Mouse (Mus musculus): ENCODE data around the gene Gm8693. TPM values are rescaled to one million over a fixed set of nuclear protein-coding genes. Genes with fewer than 3 reads are reported as not detected.
"Not testable (repeated sequence)": the region's sequence is repeated elsewhere in the genome, so short reads cannot be mapped to it uniquely, and the experiment has no call there.

The Gm8693 gene
- not detected in 2 replicates for polyA plus RNA-seq (2014; fragmentation: Nextera tagmentation; extraction: Ambion mirVana)

DNA sequence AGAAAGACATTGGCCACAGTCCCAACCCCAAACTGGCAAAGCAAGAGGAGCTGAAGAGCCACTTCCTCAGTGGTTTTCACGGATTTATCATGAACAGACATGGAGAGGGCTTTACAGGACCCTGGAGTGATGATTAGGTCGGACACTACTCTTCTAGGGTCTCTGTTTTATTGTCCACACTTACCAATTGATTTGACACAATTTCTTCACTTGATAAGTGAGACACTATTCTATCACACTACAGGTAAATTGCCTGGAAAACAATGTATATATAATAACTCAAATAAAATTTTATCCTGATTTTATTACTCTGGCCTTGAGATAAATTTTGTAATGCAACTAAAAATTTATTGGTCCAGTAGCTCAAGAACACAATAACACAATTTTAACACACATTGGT lies at the start of gene Gm8693:
Gene Gm8693, minus strand, starts transcription at position 101 of the 400 bp plus-strand sequence.
- H3K36me3 ChIP-seq (ENCODE audit: control insufficient read depth, insufficient read depth, low read length); H3K4me2 ChIP-seq; ATAC-seq (replicated peaks; ENCODE audit: insufficient number of reproducible peaks, low FRiP score, low TSS enrichment); H3K4me1 ChIP-seq (ENCODE audit: control insufficient read depth, insufficient read depth, low read length); H3K9ac ChIP-seq (ENCODE audit: low read depth, low read length); H3K9me3 ChIP-seq (replicated peaks; ENCODE audit: control insufficient read depth, low read length); H3K27me3 ChIP-seq (ENCODE audit: control insufficient read depth, insufficient read depth, low read length); H3K4me3 ChIP-seq (ENCODE audit: low read depth, low read length); H3K27ac ChIP-seq (ENCODE audit: low read depth, low read length): not testable (repeated sequence)
- WGBS (ENCODE audit: insufficient replicate concordance): no CpG with 5 or more reads among the region's 2 CpGs

DNA sequence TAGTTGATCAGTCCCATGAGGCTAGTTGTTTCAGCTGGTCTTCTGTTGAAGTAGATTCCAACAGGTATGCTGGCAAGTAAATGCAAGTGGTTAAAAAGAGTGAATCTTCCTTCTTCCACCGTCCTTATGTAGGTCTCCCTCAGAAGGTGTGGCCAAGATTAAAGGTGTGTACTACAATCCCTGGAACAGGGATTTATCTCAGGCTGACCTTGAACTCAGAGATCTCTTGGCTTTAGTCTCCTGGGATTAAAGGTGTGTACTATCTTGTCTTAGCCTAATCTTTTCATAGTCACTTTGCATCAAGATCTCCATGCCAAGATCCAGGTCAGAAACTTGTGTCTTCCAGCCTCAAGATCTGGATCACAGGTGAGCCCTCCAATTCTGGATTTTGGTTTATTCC lies 27.5 kb upstream of the Gm8693 start, which contains the start of gene Gm4567:
Gene Gm4567, minus strand, starts transcription at position 101 of the 400 bp plus-strand sequence.
- H3K36me3 ChIP-seq (ENCODE audit: control insufficient read depth, insufficient read depth, low read length); H3K4me2 ChIP-seq; H3K27ac ChIP-seq (ENCODE audit: low read depth, low read length); H3K27me3 ChIP-seq (ENCODE audit: control insufficient read depth, insufficient read depth, low read length); H3K4me3 ChIP-seq (ENCODE audit: low read depth, low read length); H3K9me3 ChIP-seq (replicated peaks; ENCODE audit: control insufficient read depth, low read length); H3K9ac ChIP-seq (ENCODE audit: low read depth, low read length); ATAC-seq (replicated peaks; ENCODE audit: insufficient number of reproducible peaks, low FRiP score, low TSS enrichment); H3K4me1 ChIP-seq (ENCODE audit: control insufficient read depth, insufficient read depth, low read length): not testable (repeated sequence)
- no CpG with 5 or more reads among the region's 1 CpGs for WGBS (ENCODE audit: insufficient replicate concordance)

DNA sequence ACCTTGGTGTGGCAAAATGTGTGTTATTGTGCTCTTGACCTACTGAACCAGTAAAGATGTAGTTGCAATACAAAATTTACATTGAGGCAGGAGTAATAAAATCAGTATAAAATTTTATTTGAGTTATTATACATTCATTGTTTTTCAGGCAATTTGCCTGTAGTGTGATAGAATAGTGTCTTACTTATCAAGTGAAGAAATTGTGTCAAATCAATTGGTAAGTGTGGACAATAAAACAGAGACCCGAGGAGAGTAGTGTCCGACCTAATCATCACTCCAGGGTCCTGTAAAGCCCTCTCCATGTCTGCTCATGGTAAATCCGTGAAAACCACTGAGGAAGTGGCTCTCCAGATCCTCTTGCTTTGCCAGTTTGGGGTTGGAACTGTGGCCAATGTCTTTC lies 34.4 kb downstream of the Gm8693 start, which contains the start of gene Vmn1r155:
Gene Vmn1r155, plus strand, starts transcription at position 301 of the 400 bp plus-strand sequence.
- WGBS (ENCODE audit: insufficient replicate concordance): no CpG with 5 or more reads among the region's 3 CpGs

More for the DNA sequence above, 34.4 kb downstream of the Gm8693 start, which contains the start of gene Vmn1r155:
- not testable (repeated sequence) for H3K4me3 ChIP-seq (ENCODE audit: low read depth, low read length); H3K4me1 ChIP-seq (ENCODE audit: control insufficient read depth, insufficient read depth, low read length); ATAC-seq (replicated peaks; ENCODE audit: insufficient number of reproducible peaks, low FRiP score, low TSS enrichment); H3K27me3 ChIP-seq (ENCODE audit: control insufficient read depth, insufficient read depth, low read length); H3K9me3 ChIP-seq (replicated peaks; ENCODE audit: control insufficient read depth, low read length); H3K36me3 ChIP-seq (ENCODE audit: control insufficient read depth, insufficient read depth, low read length); H3K4me2 ChIP-seq; H3K27ac ChIP-seq (ENCODE audit: low read depth, low read length); H3K9ac ChIP-seq (ENCODE audit: low read depth, low read length)

Other genes with a start within 250 kb of the Gm8693 start
- not detected in 2 replicates for gene Gm10665, start 228.2 kb downstream of the Gm8693 start, polyA plus RNA-seq (2014; fragmentation: Nextera tagmentation; extraction: Ambion mirVana)
- not detected in 2 replicates for gene Vmn1r151, start 192.6 kb downstream of the Gm8693 start, polyA plus RNA-seq (2014; fragmentation: Nextera tagmentation; extraction: Ambion mirVana)
- gene Vmn1r152, start 169.3 kb downstream of the Gm8693 start, polyA plus RNA-seq (2014; fragmentation: Nextera tagmentation; extraction: Ambion mirVana): not detected in 2 replicates
- gene Gm8677, start 157.4 kb downstream of the Gm8693 start, polyA plus RNA-seq (2014; fragmentation: Nextera tagmentation; extraction: Ambion mirVana): not detected in 2 replicates
- not detected in 2 replicates for gene Gm4201, start 127.0 kb downstream of the Gm8693 start, polyA plus RNA-seq (2014; fragmentation: Nextera tagmentation; extraction: Ambion mirVana)
- not detected in 2 replicates for gene Gm4565, start 104.2 kb downstream of the Gm8693 start, polyA plus RNA-seq (2014; fragmentation: Nextera tagmentation; extraction: Ambion mirVana)
- gene Vmn1r155, start 34.3 kb downstream of the Gm8693 start, polyA plus RNA-seq (2014; fragmentation: Nextera tagmentation; extraction: Ambion mirVana): not detected in 2 replicates
- not detected in 2 replicates for gene Gm4567, start 27.4 kb upstream of the Gm8693 start, polyA plus RNA-seq (2014; fragmentation: Nextera tagmentation; extraction: Ambion mirVana)
- gene Vmn1r157, start 69.4 kb upstream of the Gm8693 start, polyA plus RNA-seq (2014; fragmentation: Nextera tagmentation; extraction: Ambion mirVana): not detected in 2 replicates
- gene Vmn1r158, start 98.5 kb upstream of the Gm8693 start, polyA plus RNA-seq (2014; fragmentation: Nextera tagmentation; extraction: Ambion mirVana): not detected in 2 replicates
- not detected in 2 replicates for gene Vmn1r159, start 151.3 kb upstream of the Gm8693 start, polyA plus RNA-seq (2014; fragmentation: Nextera tagmentation; extraction: Ambion mirVana)
- not detected in 2 replicates for gene Vmn1r160, start 178.9 kb upstream of the Gm8693 start, polyA plus RNA-seq (2014; fragmentation: Nextera tagmentation; extraction: Ambion mirVana)

Measured in heart, embryonic 11.5 days (tissue).